Mouse (Mus musculus): ENCODE results near the gene Nol4l. TPM values are rescaled to one million over a fixed set of nuclear protein-coding genes. Genes with fewer than 3 reads are reported as not detected.
A peak's percentile ranks its signal among the peaks of the same experiment; 100 is the strongest.

The Nol4l gene
- polyA plus RNA-seq, 2 experiments: 3.7 to 5.7 TPM

DNA sequence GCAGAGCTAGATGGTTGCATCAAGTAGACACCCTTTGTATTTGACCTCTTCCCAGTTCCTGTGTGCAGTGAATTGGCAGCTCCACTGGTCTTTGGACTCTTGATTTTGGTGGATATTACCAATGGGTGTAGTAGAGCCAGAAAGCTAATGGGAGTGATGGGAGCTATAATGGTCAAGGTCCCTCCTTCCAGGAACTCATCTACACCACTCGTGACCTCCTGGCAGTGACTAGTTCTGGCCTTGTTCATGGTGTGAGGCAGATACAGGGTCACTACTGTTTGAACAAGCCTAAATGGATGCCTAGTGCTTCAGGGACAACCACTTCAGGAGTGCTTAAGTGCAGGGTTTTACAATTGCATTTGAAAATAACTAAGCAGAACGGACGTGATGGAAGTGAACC, 125.7 kb downstream of the Nol4l start:
- Histone ChIP-seq H3K36me3 (replicated peaks; ENCODE audit: control insufficient read depth, insufficient read depth, low read depth) (peaks cover 29% of the 10 kb centered on the region), H3K9me3 (ENCODE audit: control insufficient read depth, low read length) (no peaks in the 10 kb centered on the region), H3K4me2 (ENCODE audit: low read depth) (no peak overlapping the region), H3K27me3 (ENCODE audit: control insufficient read depth, insufficient read depth, low read length) (no peaks in the 10 kb centered on the region), H3K4me1 (replicated peaks; ENCODE audit: control insufficient read depth in 2 of 2, insufficient read depth in 2 of 2, low read length in 1 of 2) (peaks cover 0 to 10% of the 10 kb centered on the region in 2 experiments; a peak in 2 of 4 replicates), H3K9ac (replicated peaks) (no peak overlapping the region), H3K4me3 (ENCODE audit: insufficient read depth in 1 of 2, low read depth in 2 of 2, low read length in 2 of 2) (no peak overlapping the region), H3K27ac (no peak overlapping the region)
- TF ChIP-seq CTCF (IDR thresholded peaks at IDR 0.05; ENCODE audit: low read depth) (no peak), EP300 (IDR thresholded peaks at IDR 0.05; ENCODE audit: low read depth) (no peak)
- ATAC-seq (ENCODE audit: insufficient read depth): no peak
- no peak for DNase-seq (ENCODE audit: low read depth in 3 of 3, low spot score in 3 of 3)
- WGBS (ENCODE audit: insufficient replicate concordance): 77% methylated on average over 3 of the region's 3 CpGs

DNA sequence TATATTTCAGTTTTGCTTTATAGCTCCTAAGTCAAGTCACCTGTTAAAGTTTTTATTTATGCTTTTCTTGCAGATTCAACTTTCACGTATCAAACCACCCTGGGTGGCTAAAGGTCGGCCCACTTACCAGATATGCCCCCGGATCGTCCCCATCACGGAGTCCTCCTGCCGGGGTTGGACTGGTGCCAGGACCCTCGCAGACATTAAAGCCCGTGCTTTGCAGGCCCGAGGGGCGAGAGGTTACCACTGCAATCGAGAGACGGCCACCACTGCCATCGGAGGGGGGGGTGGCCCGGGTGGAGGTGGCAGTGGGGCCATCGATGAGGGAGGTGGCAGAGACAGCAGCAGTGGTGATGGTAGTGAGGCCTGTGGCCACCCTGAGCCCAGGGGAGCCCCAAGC, 130.6 kb downstream of the Nol4l start:
- no peak overlapping the region for H3K27ac ChIP-seq
- no peak overlapping the region for H3K4me2 ChIP-seq (ENCODE audit: low read depth)
- ATAC-seq (ENCODE audit: insufficient read depth) (no peak), DNase-seq (ENCODE audit: low read depth in 3 of 3, low spot score in 3 of 3) (no peak)
- no peaks in the 10 kb centered on the region; the same call in 1 of the 2 replicates for H3K9me3 ChIP-seq (ENCODE audit: control insufficient read depth, low read length)
- H3K4me1 ChIP-seq (replicated peaks; ENCODE audit: control insufficient read depth in 2 of 2, insufficient read depth in 2 of 2, low read length in 1 of 2): peaks cover 0 to 3% of the 10 kb centered on the region in 2 experiments; a peak in 2 of 4 replicates
- H3K9ac ChIP-seq (replicated peaks): no peak overlapping the region
- no peak for TF ChIP-seq CTCF (IDR thresholded peaks at IDR 0.05; ENCODE audit: low read depth)
- no peak for TF ChIP-seq EP300 (IDR thresholded peaks at IDR 0.05; ENCODE audit: low read depth)
- no peaks in the 10 kb centered on the region for H3K27me3 ChIP-seq (ENCODE audit: control insufficient read depth, insufficient read depth, low read length)
- H3K36me3 ChIP-seq (replicated peaks; ENCODE audit: control insufficient read depth, insufficient read depth, low read depth): peaks cover 74% of the 10 kb centered on the region
- no peak overlapping the region for H3K4me3 ChIP-seq (ENCODE audit: insufficient read depth in 1 of 2, low read depth in 2 of 2, low read length in 2 of 2)
- 87% methylated on average over 15 of the region's 15 CpGs for WGBS (ENCODE audit: insufficient replicate concordance)

DNA sequence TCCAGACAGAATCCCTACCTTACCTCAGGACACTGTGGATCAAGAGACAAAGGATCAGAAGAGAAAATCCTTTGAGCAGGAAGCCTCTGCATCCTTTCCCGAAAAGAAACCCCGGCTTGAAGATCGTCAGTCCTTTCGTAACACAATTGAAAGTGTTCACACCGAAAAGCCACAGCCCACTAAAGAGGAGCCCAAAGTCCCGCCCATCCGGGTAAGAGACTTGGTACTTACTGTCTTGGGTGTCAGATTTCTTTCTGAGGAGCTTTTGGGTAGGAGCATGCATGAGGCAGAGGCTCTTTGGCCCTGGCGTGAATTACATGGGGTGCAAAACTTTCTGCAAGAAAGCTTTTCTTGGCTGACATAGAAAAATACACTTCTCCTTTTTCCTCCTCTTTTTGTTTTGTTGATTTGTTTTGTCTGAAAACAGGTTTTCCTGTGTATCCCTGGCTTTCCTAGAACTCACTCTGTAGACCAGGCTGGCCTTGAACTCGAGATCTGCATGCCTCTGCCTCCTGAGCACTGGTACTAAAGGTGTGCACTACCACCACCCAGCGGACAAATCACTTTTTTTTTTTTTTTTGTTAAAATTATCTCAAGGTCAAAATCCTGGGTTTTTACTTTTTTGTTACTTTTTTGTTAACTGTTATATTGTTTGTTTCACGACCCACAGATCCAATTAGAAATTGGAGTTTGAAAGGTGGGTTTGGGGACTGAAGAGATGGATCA, 131.8 kb downstream of the Nol4l start:
- peaks cover 86% of the 10 kb centered on the region for H3K36me3 ChIP-seq (replicated peaks; ENCODE audit: control insufficient read depth, insufficient read depth, low read depth)
- TF ChIP-seq CTCF (IDR thresholded peaks at IDR 0.05; ENCODE audit: low read depth) (no peak), EP300 (IDR thresholded peaks at IDR 0.05; ENCODE audit: low read depth) (no peak)
- DNase-seq (ENCODE audit: low read depth in 3 of 3, low spot score in 3 of 3): no peak

DNA sequence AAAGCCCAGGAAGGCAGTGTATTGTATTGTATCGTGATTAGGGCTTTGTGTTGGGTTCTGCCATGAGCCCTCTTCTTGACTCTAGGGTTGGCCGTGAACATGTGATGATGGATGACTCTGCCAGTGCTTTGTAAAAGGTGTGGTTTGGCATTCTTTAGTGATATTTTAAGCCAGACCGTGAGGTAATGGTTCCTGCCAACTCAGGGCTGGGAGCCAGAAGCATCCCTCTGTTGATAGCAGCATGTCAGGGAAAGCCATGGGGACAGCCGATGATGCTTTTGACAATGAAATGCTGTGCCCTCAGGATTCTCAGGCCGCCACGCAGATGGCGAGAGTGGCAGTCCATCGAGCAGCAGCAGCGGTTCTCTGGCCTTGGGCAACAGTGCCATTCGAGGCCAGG, 136.7 kb downstream of the Nol4l start:
- no peak for DNase-seq (ENCODE audit: low read depth in 3 of 3, low spot score in 3 of 3)
- Histone ChIP-seq H3K9ac (replicated peaks) (no peak overlapping the region), H3K27me3 (ENCODE audit: control insufficient read depth, insufficient read depth, low read length) (no peaks in the 10 kb centered on the region), H3K27ac (no peak overlapping the region), H3K9me3 (ENCODE audit: control insufficient read depth, low read length) (no peaks in the 10 kb centered on the region; the same call in 1 of the 2 replicates), H3K36me3 (replicated peaks; ENCODE audit: control insufficient read depth, insufficient read depth, low read depth) (peaks cover 68% of the 10 kb centered on the region), H3K4me3 (ENCODE audit: insufficient read depth in 1 of 2, low read depth in 2 of 2, low read length in 2 of 2) (no peak overlapping the region), H3K4me1 (replicated peaks; ENCODE audit: control insufficient read depth in 2 of 2, insufficient read depth in 2 of 2, low read length in 1 of 2) (peaks cover 7 to 10% of the 10 kb centered on the region in 2 experiments), H3K4me2 (ENCODE audit: low read depth) (no peak overlapping the region)
- ATAC-seq (ENCODE audit: insufficient read depth): no peak
- WGBS (ENCODE audit: insufficient replicate concordance): 92% methylated on average over 10 of the region's 10 CpGs
- TF ChIP-seq EP300 (IDR thresholded peaks at IDR 0.05; ENCODE audit: low read depth): no peak
- TF ChIP-seq CTCF (IDR thresholded peaks at IDR 0.05; ENCODE audit: low read depth): no peak

More for the DNA sequence above, 131.8 kb downstream of the Nol4l start:
- no peaks in the 10 kb centered on the region for H3K27me3 ChIP-seq (ENCODE audit: control insufficient read depth, insufficient read depth, low read length)
- no peaks in the 10 kb centered on the region; the same call in 1 of the 2 replicates for H3K9me3 ChIP-seq (ENCODE audit: control insufficient read depth, low read length)
- no peak overlapping the region for H3K4me2 ChIP-seq (ENCODE audit: low read depth)
- no peak overlapping the region for H3K4me3 ChIP-seq (ENCODE audit: insufficient read depth in 1 of 2, low read depth in 2 of 2, low read length in 2 of 2)
- ATAC-seq (ENCODE audit: insufficient read depth): no peak
- 85% methylated on average over 11 of the region's 11 CpGs for WGBS (ENCODE audit: insufficient replicate concordance)
- no peak overlapping the region for H3K27ac ChIP-seq
- H3K9ac ChIP-seq (replicated peaks): no peak overlapping the region
- H3K4me1 ChIP-seq (replicated peaks; ENCODE audit: control insufficient read depth in 2 of 2, insufficient read depth in 2 of 2, low read length in 1 of 2): no peaks in the 10 kb centered on the region

DNA sequence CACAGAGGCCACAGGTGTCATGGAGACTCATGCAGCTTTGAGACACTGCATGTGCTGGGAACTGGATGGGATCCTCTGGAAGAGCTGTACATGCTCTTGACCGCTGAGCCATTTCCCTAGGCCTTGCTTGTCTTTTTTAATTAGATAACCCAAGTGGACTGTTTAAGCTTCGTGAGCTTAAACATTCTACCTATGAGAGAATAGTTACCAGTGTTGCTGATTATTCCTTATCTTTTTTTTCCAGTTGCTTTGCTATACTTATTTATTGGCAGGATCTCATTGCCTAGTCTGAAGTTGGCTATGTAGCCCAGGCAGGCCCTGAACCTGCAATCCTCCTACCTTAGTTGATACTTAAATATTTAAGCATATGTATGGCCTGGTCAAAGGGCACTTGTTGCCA, 139.9 kb downstream of the Nol4l start:
- Histone ChIP-seq H3K4me1 (replicated peaks; ENCODE audit: control insufficient read depth in 2 of 2, insufficient read depth in 2 of 2, low read length in 1 of 2) (peaks cover 7 to 10% of the 10 kb centered on the region in 2 experiments), H3K36me3 (replicated peaks; ENCODE audit: control insufficient read depth, insufficient read depth, low read depth) (peaks cover 40% of the 10 kb centered on the region), H3K9ac (replicated peaks) (no peak overlapping the region), H3K27me3 (ENCODE audit: control insufficient read depth, insufficient read depth, low read length) (no peaks in the 10 kb centered on the region), H3K4me3 (ENCODE audit: insufficient read depth in 1 of 2, low read depth in 2 of 2, low read length in 2 of 2) (no peak overlapping the region), H3K4me2 (ENCODE audit: low read depth) (no peak overlapping the region), H3K9me3 (ENCODE audit: control insufficient read depth, low read length) (no peaks in the 10 kb centered on the region; the same call in 1 of the 2 replicates), H3K27ac (no peak overlapping the region)
- ATAC-seq (ENCODE audit: insufficient read depth): peak; percentile 41; the same call in 1 of the 2 replicates
- WGBS (ENCODE audit: insufficient replicate concordance): 24% methylated on average over 2 of the region's 2 CpGs
- no peak for DNase-seq (ENCODE audit: low read depth in 3 of 3, low spot score in 3 of 3)
- TF ChIP-seq CTCF (IDR thresholded peaks at IDR 0.05; ENCODE audit: low read depth): no peak
- peak; percentile 41; the same call in 1 of the 2 replicates for TF ChIP-seq EP300 (IDR thresholded peaks at IDR 0.05; ENCODE audit: low read depth)

All from liver, embryonic 14.5 days (tissue).